Comparison of ENCODE assay signal across 8 mouse cellular contexts in genomic region chr9:118925286-118926110, GRCm38 (mm10). TPM values are rescaled to one million over a fixed set of nuclear protein-coding genes. Genes with fewer than 3 reads are reported as not detected.
A peak's percentile ranks its signal among the peaks of the same experiment; 100 is the strongest.
DNase-seq lines count a peak whose midpoint lies in the region; ATAC-seq and TF ChIP-seq lines count a peak whose summit lies in the region.

No protein-coding gene starts in this region.

- H3K27ac ChIP-seq in heart, embryonic 11.5 days (ENCODE audit: low read depth, low read length): peak overlapping the region; percentile 79
- H3K27ac ChIP-seq in kidney, embryonic 15.5 days: peak overlapping the region; percentile 90

- peak; percentile 84 for ATAC-seq in erythroblast, adult 5-6 weeks (replicated peaks; ENCODE audit: low FRiP score, poor library complexity, severe bottlenecking)
- ATAC-seq in heart, embryonic 11.5 days (replicated peaks; ENCODE audit: insufficient number of reproducible peaks, low FRiP score, low TSS enrichment): peak; percentile 90
- ATAC-seq in kidney, embryonic 15.5 days (replicated peaks; ENCODE audit: low FRiP score): peak; percentile 89

- peak overlapping the region; percentile 99 for H3K4me2 ChIP-seq in heart, embryonic 11.5 days
- H3K4me2 ChIP-seq in kidney, embryonic 15.5 days: peak overlapping the region; percentile 99

- H3K9me3 ChIP-seq in heart, embryonic 11.5 days (replicated peaks; ENCODE audit: control insufficient read depth, low read length): no peaks in the 10 kb centered on the region
- no peaks in the 10 kb centered on the region for H3K9me3 ChIP-seq in kidney, embryonic 15.5 days (replicated peaks)

- H3K9ac ChIP-seq in heart, embryonic 11.5 days (ENCODE audit: low read depth, low read length): peak overlapping the region; percentile 83
- H3K9ac ChIP-seq in kidney, embryonic 15.5 days: peak overlapping the region; percentile 90

- no peaks in the 10 kb centered on the region for H3K27me3 ChIP-seq in heart, embryonic 11.5 days (ENCODE audit: control insufficient read depth, insufficient read depth, low read length)
- H3K27me3 ChIP-seq in kidney, embryonic 15.5 days: no peaks in the 10 kb centered on the region

- under 1% methylated on average over 53 of the region's 53 CpGs for WGBS in heart, embryonic 11.5 days (ENCODE audit: insufficient replicate concordance)
- under 1% methylated on average over 52 of the region's 53 CpGs for WGBS in kidney, embryonic 15.5 days

- DNase-seq in CD4-positive helper T cell, adult 2 months (ENCODE audit: low read depth, low spot score): peak; percentile 95
- peak; percentile 98 for DNase-seq in brain, embryonic 14.5 days (ENCODE audit: low read depth)
- peak; percentile 98 for DNase-seq in liver
- peak; percentile 79 to 85 for DNase-seq in monocyte, adult 2 months (ENCODE audit: low read depth in 1 of 2, low spot score in 2 of 2)
- peak; percentile 84 to 88 for DNase-seq in spleen, postnatal 14 days (ENCODE audit: low spot score in 2 of 2)

- TF ChIP-seq CTCF in brain, embryonic 14.5 days (IDR thresholded peaks at IDR 0.05; ENCODE audit: borderline replicate concordance, extremely low read depth, insufficient read depth, insufficient read length): no peak

- no peaks in the 10 kb centered on the region for H3K36me3 ChIP-seq in heart, embryonic 11.5 days (ENCODE audit: control insufficient read depth, insufficient read depth, low read length)
- H3K36me3 ChIP-seq in kidney, embryonic 15.5 days: peaks cover 6% of the 10 kb centered on the region; the same call in 1 of the 2 replicates

- H3K4me3 ChIP-seq in heart, embryonic 11.5 days (ENCODE audit: low read depth, low read length): peak overlapping the region; percentile 85
- peak overlapping the region; percentile 87 for H3K4me3 ChIP-seq in kidney, embryonic 15.5 days (replicated peaks)

- peaks cover 32% of the 10 kb centered on the region for H3K4me1 ChIP-seq in heart, embryonic 11.5 days (ENCODE audit: control insufficient read depth, insufficient read depth, low read length)
- H3K4me1 ChIP-seq in kidney, embryonic 15.5 days: peaks cover 65% of the 10 kb centered on the region

- TF ChIP-seq POLR2A in brain, embryonic 14.5 days (IDR thresholded peaks at IDR 0.05; ENCODE audit: borderline replicate concordance, extremely low read depth, insufficient read depth, insufficient read length, poor library complexity, severe bottlenecking): peak; percentile 17; the same call in 1 of the 2 replicates

RNA-seq across cellular contexts. Expression of gene Ctdspl, which starts 0.8 kb away (rescaled TPM):
- 13.8 and 16.0 TPM in 2 replicates for polyA plus RNA-seq in brain, embryonic 14.5 days (2012; rRNA removed)
- total RNA-seq in erythroblast, adult 5-6 weeks (2015; ENCODE audit: low replicate concordance): 4.0 and 5.2 TPM in 2 replicates
- total RNA-seq in erythroblast, adult 5-6 weeks (2017; ENCODE audit: low replicate concordance): 2.1 and 2.5 TPM in 2 replicates
- polyA plus RNA-seq in heart, embryonic 11.5 days (2014; fragmentation: Nextera tagmentation; extraction: Ambion mirVana): 8.5 and 10.5 TPM in 2 replicates
- 24.9 and 26.2 TPM in 2 replicates for polyA plus RNA-seq in kidney, embryonic 15.5 days (2015; fragmentation: Nextera tagmentation; extraction: Ambion mirVana)

Comparison
In these comparisons a context has a peak if more than half of its experiments do, and no peak if none do; other contexts are left out.
1. Peak in every context shown above with its lines: DNase-seq, ATAC-seq, H3K4me3 ChIP-seq and H3K27ac ChIP-seq.